Mouse (Mus musculus): ENCODE data around the gene Rptor. TPM values are rescaled to one million over a fixed set of nuclear protein-coding genes. Genes with fewer than 3 reads are reported as not detected.

Gene Rptor
- polyA plus RNA-seq, 1 experiment from 2014 or later: 5.2 TPM

DNA sequence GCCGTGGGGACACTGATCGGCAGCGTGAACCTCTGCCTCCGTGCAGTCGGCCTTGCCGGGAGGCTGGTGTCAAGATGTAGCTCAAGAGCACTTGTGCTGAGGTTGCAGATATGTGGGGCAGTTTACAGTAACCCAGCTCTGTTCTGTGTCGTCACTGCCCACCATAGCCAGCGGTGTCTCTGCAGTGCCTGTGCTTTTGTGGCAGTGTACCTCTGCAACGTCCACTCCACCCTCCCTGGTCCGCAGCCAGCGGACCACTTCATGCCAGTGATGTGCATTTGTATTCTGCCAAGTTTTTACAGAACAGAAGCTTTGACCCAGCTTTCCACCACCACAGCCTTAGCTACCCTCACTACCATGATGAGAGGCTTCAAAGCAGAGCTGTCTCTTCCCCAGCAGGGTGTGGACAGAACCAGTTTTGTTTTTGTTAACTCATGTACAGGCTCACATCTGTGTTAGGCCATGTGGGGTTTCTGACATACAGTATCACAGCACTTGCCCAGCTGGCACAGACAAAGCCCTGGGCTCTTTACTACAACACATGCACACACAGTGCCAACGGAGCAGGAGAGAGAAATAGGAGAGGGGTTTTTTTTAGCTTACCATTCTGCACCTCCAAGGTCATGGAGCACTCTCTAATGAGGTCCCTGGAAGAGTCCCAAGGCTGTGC lies 182.1 kb downstream of the Rptor start:
- WGBS: 91% methylated on average over 12 of the region's 12 CpGs
- no peak for ATAC-seq
- H3K9ac ChIP-seq (ENCODE audit: low read depth, low read length): no peak overlapping the region

DNA sequence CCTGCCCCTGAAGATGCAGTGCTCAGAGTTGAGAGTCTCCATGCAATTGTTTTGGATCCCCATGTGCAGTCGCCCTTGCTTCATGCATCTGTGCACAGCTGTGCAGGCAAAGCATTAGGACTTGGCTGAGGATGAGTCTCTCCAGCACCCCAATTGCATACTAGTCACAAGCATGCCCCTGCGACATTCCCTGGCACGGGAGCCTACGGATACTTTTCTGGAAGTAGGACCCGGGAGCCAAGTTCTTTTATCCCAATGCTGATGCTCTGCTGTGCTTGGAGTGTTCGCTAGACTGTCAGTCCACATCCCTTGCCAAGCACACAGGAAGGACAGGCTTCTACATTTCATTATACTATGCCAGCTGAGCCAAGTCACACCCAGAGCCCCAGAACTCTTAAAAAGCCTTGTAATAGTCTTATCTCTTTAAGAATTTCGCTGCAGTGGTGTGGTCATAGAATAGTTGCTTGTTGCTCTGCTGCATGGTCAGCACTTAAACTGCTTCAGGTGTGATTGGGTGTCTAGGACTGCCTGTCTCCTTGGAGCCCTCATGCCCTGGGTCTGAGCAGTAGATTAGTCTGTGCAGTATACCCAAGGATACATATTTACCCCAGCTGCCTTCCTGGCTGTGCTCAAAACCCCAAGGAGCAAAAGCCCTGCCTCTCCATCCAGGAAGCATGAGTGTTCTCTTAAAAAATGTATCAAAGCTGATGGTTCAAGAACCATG lies 183.1 kb downstream of the Rptor start:
- Histone ChIP-seq H3K9ac (ENCODE audit: low read depth, low read length) (no peak overlapping the region), H3K4me2 (ENCODE audit: low read depth, low read length) (no peak overlapping the region), H3K4me3 (ENCODE audit: low read length) (no peak overlapping the region), H3K9me3 (ENCODE audit: control insufficient read depth, low read length) (no peaks in the 10 kb centered on the region), H3K27ac (ENCODE audit: low read length) (no peak overlapping the region), H3K27me3 (replicated peaks; ENCODE audit: control insufficient read depth, insufficient read depth, low read length) (no peaks in the 10 kb centered on the region), H3K4me1 (ENCODE audit: control insufficient read depth, insufficient read depth, low read length) (no peaks in the 10 kb centered on the region), H3K36me3 (ENCODE audit: control insufficient read depth, insufficient read depth, low read length) (no peaks in the 10 kb centered on the region)
- WGBS: 87% methylated on average over 7 of the region's 7 CpGs
- ATAC-seq: no peak

More for the DNA sequence above, 182.1 kb downstream of the Rptor start:
- no peaks in the 10 kb centered on the region for H3K9me3 ChIP-seq (ENCODE audit: control insufficient read depth, low read length)
- H3K36me3 ChIP-seq (ENCODE audit: control insufficient read depth, insufficient read depth, low read length): no peaks in the 10 kb centered on the region
- no peak overlapping the region for H3K4me3 ChIP-seq (ENCODE audit: low read length)
- H3K27me3 ChIP-seq (replicated peaks; ENCODE audit: control insufficient read depth, insufficient read depth, low read length): no peaks in the 10 kb centered on the region
- no peak overlapping the region for H3K27ac ChIP-seq (ENCODE audit: low read length)
- H3K4me2 ChIP-seq (ENCODE audit: low read depth, low read length): no peak overlapping the region
- H3K4me1 ChIP-seq (ENCODE audit: control insufficient read depth, insufficient read depth, low read length): no peaks in the 10 kb centered on the region

DNA sequence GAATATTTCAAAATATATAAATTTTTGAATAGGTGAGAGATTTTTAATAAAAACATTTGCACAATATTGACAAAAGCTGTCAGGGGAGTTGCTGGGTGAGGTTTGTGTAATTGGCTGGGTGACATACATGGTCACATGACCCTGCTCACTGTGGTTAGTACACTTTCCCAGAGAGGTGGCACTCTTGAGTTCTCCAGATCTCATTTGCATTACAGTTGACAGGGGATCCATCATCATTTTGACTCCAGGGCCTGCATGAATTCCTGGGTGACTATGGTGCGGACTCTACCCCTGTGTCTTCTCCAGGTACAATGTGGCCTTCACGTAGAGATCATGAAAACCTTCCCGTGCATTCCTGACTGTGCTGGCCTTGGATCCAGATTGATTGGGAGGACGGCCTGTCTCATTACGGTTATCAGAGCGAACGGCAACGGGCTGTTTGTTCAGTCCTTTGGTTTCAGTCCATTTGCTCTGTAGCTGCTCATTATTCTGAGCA lies 183.7 kb downstream of the Rptor start:
- Histone ChIP-seq H3K9ac (ENCODE audit: low read depth, low read length) (no peak overlapping the region), H3K9me3 (ENCODE audit: control insufficient read depth, low read length) (no peaks in the 10 kb centered on the region), H3K27ac (ENCODE audit: low read length) (no peak overlapping the region), H3K4me1 (ENCODE audit: control insufficient read depth, insufficient read depth, low read length) (no peaks in the 10 kb centered on the region), H3K4me3 (ENCODE audit: low read length) (no peak overlapping the region), H3K36me3 (ENCODE audit: control insufficient read depth, insufficient read depth, low read length) (no peaks in the 10 kb centered on the region), H3K27me3 (replicated peaks; ENCODE audit: control insufficient read depth, insufficient read depth, low read length) (no peaks in the 10 kb centered on the region), H3K4me2 (ENCODE audit: low read depth, low read length) (no peak overlapping the region)
- 79% methylated on average over 8 of the region's 8 CpGs for WGBS
- no peak for ATAC-seq

DNA sequence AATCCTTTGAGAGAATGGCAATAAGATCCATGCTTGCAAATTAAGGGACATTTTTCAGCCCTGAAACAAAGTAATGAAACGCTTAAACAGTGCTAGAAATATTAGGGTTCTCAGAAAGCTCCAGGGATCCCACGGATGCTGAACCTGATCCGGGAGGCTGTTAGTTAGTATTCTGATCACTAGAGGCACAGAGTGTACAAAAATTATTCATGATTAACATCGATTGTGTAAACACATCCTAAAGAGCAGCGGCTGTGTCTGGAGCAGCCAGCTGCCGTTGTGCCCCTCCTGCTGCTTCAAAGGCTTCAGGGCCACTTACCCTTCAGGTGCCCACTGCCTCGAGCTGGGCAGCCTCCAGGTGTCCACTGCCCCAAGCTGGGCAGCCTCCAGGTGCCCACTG lies 185.8 kb downstream of the Rptor start:
- no peaks in the 10 kb centered on the region for H3K36me3 ChIP-seq (ENCODE audit: control insufficient read depth, insufficient read depth, low read length)
- no peaks in the 10 kb centered on the region for H3K27me3 ChIP-seq (replicated peaks; ENCODE audit: control insufficient read depth, insufficient read depth, low read length)
- WGBS: 55% methylated on average over 7 of the region's 7 CpGs
- H3K4me2 ChIP-seq (ENCODE audit: low read depth, low read length): no peak overlapping the region
- no peak for ATAC-seq
- no peak overlapping the region for H3K9ac ChIP-seq (ENCODE audit: low read depth, low read length)
- H3K4me1 ChIP-seq (ENCODE audit: control insufficient read depth, insufficient read depth, low read length): no peaks in the 10 kb centered on the region; the same call in 1 of the 2 replicates
- H3K27ac ChIP-seq (ENCODE audit: low read length): no peak overlapping the region
- no peak overlapping the region for H3K4me3 ChIP-seq (ENCODE audit: low read length)
- no peaks in the 10 kb centered on the region for H3K9me3 ChIP-seq (ENCODE audit: control insufficient read depth, low read length)

DNA sequence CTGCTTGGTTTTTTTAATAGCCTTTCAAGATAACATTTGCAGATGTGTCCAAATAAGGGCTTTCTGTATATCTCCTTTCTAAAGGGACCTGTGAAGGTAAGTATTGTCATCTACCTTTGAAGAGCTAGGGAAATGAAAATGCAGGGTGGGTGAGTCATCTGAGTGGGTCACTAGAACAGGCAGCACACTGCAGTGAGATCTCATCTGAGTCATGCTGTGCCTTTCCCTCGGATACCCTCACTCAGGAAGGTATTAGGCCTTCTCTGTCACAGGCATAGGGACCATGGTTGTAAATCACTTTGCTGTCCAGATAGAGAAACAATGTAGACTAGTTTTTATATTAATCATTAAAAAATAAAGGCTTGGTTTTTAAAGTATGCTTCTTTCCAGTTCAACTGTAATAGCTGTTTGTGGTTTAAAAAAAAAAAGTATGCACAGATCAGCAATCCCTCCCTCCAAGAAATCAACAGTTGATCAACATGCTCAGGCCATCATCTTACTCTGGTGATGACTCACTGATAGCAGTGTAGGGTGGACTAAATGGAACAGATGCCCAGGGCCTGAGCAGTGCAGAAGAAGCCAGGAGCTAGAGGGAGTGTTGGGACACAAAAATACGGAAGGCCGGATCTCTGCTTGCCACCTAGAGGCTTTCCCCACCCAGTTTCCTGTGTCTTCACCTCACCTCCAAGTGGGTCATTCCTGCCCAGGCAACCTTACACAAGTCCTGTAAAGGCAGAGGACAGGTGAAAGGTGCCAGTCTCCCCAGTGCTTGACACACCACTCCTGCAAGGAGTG lies 186.4 kb downstream of the Rptor start:
- no peaks in the 10 kb centered on the region for H3K36me3 ChIP-seq (ENCODE audit: control insufficient read depth, insufficient read depth, low read length)
- no peaks in the 10 kb centered on the region for H3K27me3 ChIP-seq (replicated peaks; ENCODE audit: control insufficient read depth, insufficient read depth, low read length)
- H3K4me3 ChIP-seq (ENCODE audit: low read length): no peak overlapping the region
- no peak overlapping the region for H3K4me2 ChIP-seq (ENCODE audit: low read depth, low read length)
- no peak overlapping the region for H3K27ac ChIP-seq (ENCODE audit: low read length)
- no peak for ATAC-seq
- 61% methylated on average over 3 of the region's 3 CpGs for WGBS
- no peak overlapping the region for H3K9ac ChIP-seq (ENCODE audit: low read depth, low read length)
- H3K9me3 ChIP-seq (ENCODE audit: control insufficient read depth, low read length): no peaks in the 10 kb centered on the region
- no peaks in the 10 kb centered on the region; the same call in 1 of the 2 replicates for H3K4me1 ChIP-seq (ENCODE audit: control insufficient read depth, insufficient read depth, low read length)

DNA sequence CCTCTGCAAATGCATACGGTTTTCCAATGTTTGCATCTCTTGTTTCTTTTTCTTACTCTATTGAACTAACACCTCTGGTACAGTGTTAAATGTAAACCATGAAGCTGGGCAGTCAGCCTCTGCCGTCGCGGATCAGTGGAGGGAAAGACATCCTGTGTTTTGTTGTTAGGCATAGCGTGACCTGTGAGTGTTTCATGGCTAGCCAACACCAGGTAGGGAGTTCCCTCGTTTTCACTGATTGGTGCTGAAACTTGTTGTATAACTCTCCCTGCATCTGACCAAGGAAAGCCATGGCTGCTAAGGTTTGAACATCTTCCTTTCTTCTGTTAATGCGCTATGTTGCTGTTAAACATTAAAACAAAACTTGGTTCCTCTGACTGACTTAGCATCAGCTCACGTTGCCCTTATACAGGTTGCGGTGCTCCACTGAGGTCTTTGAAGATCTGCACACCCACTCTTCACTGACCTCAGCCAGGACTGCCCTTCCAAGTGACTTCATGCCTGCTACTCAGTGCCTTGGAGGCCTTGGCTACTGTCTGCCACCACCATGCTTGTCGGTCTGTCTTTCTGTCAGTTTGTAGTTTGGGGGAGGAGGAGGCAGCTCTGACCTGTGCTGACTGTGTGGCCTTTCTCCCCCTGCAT lies 189.3 kb downstream of the Rptor start:
- Histone ChIP-seq H3K9me3 (ENCODE audit: control insufficient read depth, low read length) (no peaks in the 10 kb centered on the region), H3K4me2 (ENCODE audit: low read depth, low read length) (no peak overlapping the region), H3K27ac (ENCODE audit: low read length) (no peak overlapping the region), H3K4me3 (ENCODE audit: low read length) (no peak overlapping the region), H3K4me1 (ENCODE audit: control insufficient read depth, insufficient read depth, low read length) (no peaks in the 10 kb centered on the region; the same call in 1 of the 2 replicates), H3K9ac (ENCODE audit: low read depth, low read length) (no peak overlapping the region), H3K36me3 (ENCODE audit: control insufficient read depth, insufficient read depth, low read length) (no peaks in the 10 kb centered on the region), H3K27me3 (replicated peaks; ENCODE audit: control insufficient read depth, insufficient read depth, low read length) (no peaks in the 10 kb centered on the region)
- 72% methylated on average over 10 of the region's 10 CpGs for WGBS
- ATAC-seq: no peak

DNA sequence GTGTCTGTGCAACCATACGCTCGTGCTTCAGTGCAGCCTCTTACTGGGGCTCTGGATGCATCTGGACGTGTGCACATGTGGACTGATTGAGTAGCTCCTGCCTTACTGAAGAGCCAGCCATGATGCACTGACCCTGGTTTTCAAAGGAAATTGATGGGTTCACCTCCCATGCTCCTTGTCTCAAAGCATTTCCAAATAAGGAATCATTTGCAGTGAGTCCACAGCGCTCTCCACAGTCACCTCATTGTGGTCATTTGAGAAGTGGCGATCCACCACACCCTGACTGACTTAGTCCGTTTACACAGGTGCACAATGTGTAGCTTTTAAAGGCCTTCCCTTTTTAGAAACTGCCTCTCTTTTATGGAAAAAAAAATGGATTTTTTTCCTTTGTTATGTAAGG lies 190.7 kb downstream of the Rptor start:
- no peak for ATAC-seq

DNA sequence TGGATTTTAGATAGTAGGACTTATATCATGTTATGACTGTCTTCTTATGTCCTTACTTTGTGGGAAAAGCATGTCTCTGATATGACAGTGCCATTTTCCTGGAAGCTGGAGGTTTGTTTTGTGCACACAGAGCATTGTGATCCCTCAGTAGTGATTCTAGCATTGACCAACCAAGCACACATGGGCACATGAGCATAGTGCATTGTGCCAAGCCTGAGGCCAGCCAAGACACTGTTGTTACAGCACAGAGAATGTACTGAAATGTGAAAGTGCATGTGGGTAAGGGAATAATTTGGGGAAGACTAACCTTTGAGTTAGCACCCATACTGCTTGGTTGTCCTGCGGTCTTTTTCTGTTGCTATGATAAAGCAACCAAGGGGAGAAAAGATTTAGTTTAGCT lies 191.3 kb downstream of the Rptor start:
- WGBS: 97% methylated on average over 1 of the region's 1 CpGs
- Histone ChIP-seq H3K36me3 (ENCODE audit: control insufficient read depth, insufficient read depth, low read length) (no peaks in the 10 kb centered on the region), H3K9me3 (ENCODE audit: control insufficient read depth, low read length) (no peaks in the 10 kb centered on the region), H3K4me1 (ENCODE audit: control insufficient read depth, insufficient read depth, low read length) (no peaks in the 10 kb centered on the region; the same call in 1 of the 2 replicates), H3K27ac (ENCODE audit: low read length) (no peak overlapping the region), H3K4me3 (ENCODE audit: low read length) (no peak overlapping the region), H3K27me3 (replicated peaks; ENCODE audit: control insufficient read depth, insufficient read depth, low read length) (no peaks in the 10 kb centered on the region), H3K4me2 (ENCODE audit: low read depth, low read length) (no peak overlapping the region), H3K9ac (ENCODE audit: low read depth, low read length) (no peak overlapping the region)
- ATAC-seq: no peak

More for the DNA sequence above, 190.7 kb downstream of the Rptor start:
- H3K9ac ChIP-seq (ENCODE audit: low read depth, low read length): no peak overlapping the region; the same call in 1 of the 2 replicates
- H3K4me3 ChIP-seq (ENCODE audit: low read length): no peak overlapping the region
- H3K4me1 ChIP-seq (ENCODE audit: control insufficient read depth, insufficient read depth, low read length): no peaks in the 10 kb centered on the region; the same call in 1 of the 2 replicates
- H3K27me3 ChIP-seq (replicated peaks; ENCODE audit: control insufficient read depth, insufficient read depth, low read length): no peaks in the 10 kb centered on the region
- no peaks in the 10 kb centered on the region for H3K9me3 ChIP-seq (ENCODE audit: control insufficient read depth, low read length)
- no peaks in the 10 kb centered on the region for H3K36me3 ChIP-seq (ENCODE audit: control insufficient read depth, insufficient read depth, low read length)
- H3K4me2 ChIP-seq (ENCODE audit: low read depth, low read length): no peak overlapping the region
- WGBS: 56% methylated on average over 6 of the region's 6 CpGs
- H3K27ac ChIP-seq (ENCODE audit: low read length): no peak overlapping the region

DNA sequence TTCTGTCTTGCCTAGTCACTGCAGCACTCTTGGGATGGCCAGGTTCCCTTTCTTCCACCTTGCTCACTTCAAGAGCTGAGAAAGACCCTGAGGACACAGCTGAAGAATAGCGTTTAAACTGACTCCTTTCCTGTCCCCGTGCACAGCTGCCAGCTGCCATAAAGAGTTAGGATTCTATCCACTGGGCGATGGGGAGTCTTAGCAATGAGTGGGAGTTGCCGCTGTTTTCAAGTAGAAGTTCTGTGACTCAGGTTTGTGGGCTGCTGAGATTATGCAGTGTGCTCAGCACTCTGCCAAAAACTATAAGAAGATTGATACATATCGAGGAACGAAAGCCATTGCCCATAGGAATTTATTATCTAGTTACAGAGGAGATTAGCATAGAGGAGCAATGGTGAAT lies 192.0 kb downstream of the Rptor start:
- Histone ChIP-seq H3K27ac (ENCODE audit: low read length) (no peak overlapping the region), H3K4me1 (ENCODE audit: control insufficient read depth, insufficient read depth, low read length) (no peaks in the 10 kb centered on the region; the same call in 1 of the 2 replicates)
- 58% methylated on average over 6 of the region's 6 CpGs for WGBS

More for the DNA sequence above, 192.0 kb downstream of the Rptor start:
- Histone ChIP-seq H3K36me3 (ENCODE audit: control insufficient read depth, insufficient read depth, low read length) (no peaks in the 10 kb centered on the region), H3K9me3 (ENCODE audit: control insufficient read depth, low read length) (no peaks in the 10 kb centered on the region), H3K27me3 (replicated peaks; ENCODE audit: control insufficient read depth, insufficient read depth, low read length) (no peaks in the 10 kb centered on the region), H3K4me2 (ENCODE audit: low read depth, low read length) (no peak overlapping the region), H3K4me3 (ENCODE audit: low read length) (no peak overlapping the region), H3K9ac (ENCODE audit: low read depth, low read length) (no peak overlapping the region)
- ATAC-seq: no peak

Data from intestine, embryonic 16.5 days (tissue).